Mouse (Mus musculus): ENCODE results near the gene Adk.

GRCm38 (mm10) chr14:21099371-21099770, 47.0 kb downstream of the Adk start:
- TF ChIP-seq ZNF384 (IDR thresholded peaks at IDR 0.05; ENCODE audit: low read depth, low read length) (no peak), CHD2 (IDR thresholded peaks at IDR 0.05; ENCODE audit: low read depth, low read length) (no peak)
